Mouse (Mus musculus): ENCODE results near the gene Adamtsl1.

DNA sequence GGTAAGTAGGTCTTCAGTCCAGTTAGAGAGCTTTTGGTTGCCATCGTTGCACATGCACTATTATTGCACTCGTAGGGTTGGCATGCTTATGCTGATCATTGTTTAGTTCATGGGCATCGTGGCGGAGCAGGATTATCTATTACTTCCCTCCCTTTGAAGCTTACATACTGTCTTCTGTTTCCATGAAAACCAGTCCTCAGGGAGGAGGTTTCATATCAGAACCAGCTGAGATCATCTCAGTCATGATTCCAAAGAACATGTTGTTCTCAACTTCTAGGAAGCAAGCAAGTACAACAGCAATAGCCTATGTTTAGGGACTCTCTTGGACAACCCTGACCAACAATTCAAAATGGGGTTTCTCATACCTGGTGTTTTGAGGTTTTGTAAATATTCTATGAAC lies 774.3 kb downstream of the Adamtsl1 start:
- TF ChIP-seq EP300 (IDR thresholded peaks at IDR 0.05; ENCODE audit: low read depth) (no peak), CTCF (IDR thresholded peaks at IDR 0.05; ENCODE audit: low read depth) (no peak)

All from liver, postnatal 0 days (tissue).